Mouse (Mus musculus): ENCODE results near the gene Ptch2. TPM values are rescaled to one million over a fixed set of nuclear protein-coding genes. Genes with fewer than 3 reads are reported as not detected.

Ptch2 gene
- total RNA-seq, 2 experiments from 2014 or later = 1.5 to 2.7 TPM

DNA sequence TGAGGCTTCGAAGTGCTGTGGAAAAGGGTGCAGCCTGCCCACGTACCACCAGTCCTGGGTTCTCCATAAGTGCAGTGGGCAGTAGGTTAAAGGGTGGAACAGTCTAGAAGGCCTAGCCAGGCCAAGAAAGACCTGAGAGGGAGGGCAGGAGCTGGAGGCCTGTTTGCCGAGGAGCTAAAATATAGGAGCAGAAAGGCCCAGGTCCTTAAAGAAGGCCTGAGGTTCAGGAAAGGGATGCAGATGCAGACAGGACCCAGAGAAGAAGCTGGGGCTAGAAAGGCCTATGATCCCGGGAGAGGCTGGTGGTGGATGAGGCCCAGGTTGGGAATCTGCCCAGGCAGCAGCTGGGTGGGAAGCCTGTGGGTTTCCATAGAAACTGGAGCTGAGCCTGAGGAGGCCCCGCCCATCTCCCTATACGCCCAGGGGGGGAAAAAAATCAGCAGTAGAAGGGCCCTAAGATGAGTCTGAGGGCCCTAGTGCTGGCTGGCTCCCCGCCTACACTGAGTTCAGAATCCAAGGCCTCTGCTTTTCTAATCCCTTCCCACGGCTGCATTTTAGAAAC, 29.6 kb downstream of the Ptch2 start, which contains the start of gene Btbd19:
Btbd19 (minus strand) TSS at position 378 of the 562 bp plus-strand sequence.
- Histone ChIP-seq H3K4me3 (no peak within 1 kb of the TSS; the same call in 1 of the 2 replicates), H3K27ac (peak within 1 kb of the TSS; percentile 97)
- peak; percentile 79 to 85 for DNase-seq (ENCODE audit: low spot score in 2 of 2)
- no peak for TF ChIP-seq CTCF (conservative IDR thresholded peaks at IDR 0.05)

DNA sequence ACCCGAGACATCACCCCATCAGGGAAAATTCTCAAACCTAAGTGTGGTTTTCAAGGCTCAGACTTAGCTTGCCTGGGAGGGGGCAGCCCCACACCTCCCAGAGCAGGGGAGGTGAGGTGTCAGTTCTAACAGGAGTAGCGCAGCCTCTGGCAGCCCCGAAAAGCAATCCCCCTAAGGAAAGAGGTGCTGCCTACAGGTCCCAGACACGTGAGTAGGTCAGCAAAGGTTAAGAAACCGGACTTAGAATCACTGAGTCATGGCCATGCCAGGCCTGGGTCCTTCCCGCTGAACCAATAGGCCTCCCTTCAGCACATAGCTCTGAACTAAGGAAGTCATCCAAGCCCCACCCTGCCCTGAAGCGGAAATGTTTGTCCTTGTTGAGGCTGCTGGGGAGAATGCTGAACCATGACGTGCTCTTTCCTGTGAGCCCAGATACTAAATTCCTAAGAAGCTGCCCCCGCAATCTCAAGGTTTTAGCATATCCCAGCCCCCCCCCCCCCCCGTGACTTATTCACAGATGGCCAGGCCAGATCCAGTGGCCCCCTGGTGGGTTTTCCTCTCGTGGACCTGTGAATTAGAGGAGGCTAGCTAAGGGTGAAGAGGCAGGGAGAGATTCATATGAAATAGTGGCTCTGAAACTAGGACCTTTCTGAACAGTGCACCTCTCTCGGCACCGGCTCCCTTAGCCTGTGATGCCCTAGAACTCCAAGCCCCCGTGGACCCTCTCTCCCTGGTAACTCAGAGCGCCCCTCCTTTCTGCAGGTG, 30.2 kb downstream of the Ptch2 start:
- TF ChIP-seq CTCF (conservative IDR thresholded peaks at IDR 0.05) = no peak
- H3K27ac ChIP-seq = peak overlapping the region; percentile 97
- no peak for DNase-seq (ENCODE audit: low spot score in 2 of 2)
- no peak overlapping the region for H3K4me3 ChIP-seq

DNA sequence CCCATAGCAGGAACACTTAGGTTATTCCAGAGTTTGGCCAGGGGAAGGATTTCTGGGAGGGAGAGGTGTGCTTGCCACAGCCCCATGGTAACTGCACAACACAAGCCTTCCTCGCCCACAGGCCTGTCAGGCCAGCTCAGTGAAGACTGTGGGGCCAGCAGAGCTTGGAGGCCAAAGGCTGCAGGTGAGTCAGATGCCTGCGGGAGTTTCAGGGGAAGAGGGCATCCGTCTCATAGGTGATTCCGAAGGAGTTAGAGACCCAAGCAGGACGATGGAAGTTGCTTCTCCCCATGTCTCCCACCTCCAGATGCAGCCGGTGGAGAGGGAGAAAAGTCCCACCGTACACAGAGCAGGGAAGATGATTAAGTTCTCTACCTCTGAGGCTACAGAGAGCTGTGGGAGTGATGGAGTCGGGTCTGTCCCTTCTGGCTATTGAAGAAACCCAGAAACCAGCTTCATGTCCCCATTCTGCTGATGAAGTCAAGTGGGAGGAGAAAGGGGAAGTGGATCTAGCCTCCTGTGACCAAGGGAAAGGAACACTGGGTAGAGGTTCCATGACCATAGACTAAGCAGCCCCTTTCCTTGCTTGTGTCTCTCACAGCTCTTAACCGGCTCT, 30.9 kb downstream of the Ptch2 start, which contains the start of gene Tctex1d4:
Tctex1d4 (plus strand) TSS at position 120 of the 616 bp plus-strand sequence.
- no peak for TF ChIP-seq CTCF (conservative IDR thresholded peaks at IDR 0.05)
- DNase-seq (ENCODE audit: low spot score in 2 of 2) = no peak
- Histone ChIP-seq H3K4me3 (no peak within 1 kb of the TSS), H3K27ac (peak within 1 kb of the TSS; percentile 97)

DNA sequence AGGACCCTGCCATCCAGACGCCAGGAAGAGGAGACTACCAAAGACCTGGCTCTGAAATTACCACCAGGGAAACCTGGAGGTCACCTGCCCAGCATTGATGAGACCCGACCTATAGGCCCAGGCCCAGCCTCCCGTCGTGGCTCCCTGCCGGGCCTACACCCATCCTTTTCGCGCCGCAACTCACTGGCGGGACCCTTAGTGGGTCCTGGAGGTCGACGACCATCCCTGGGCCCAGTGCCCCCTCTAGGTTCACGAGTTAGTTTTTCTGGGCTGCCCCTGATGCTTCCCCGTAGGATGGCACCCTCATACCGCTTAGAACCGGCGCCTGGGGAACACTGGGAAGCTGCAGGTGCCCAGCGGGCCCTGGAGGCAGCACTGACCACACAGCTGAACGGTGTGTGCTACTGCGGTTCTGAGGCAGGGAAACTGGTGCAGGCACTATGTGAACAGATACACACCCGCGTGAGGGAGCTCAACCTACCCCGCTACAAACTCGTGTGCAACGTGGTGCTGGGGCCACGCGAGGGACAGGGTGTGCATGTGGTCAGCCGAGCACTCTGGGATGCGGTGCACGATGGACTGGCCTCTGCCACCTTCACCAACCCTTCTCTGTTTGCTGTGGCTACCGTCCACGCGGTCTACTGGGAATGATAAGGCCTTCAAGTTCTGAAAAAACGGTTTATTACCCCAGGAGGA, 32.3 kb downstream of the Ptch2 start:
- Histone ChIP-seq H3K27ac (no peak overlapping the region), H3K4me3 (no peak overlapping the region)
- no peak for DNase-seq (ENCODE audit: low spot score in 2 of 2)
- no peak for TF ChIP-seq CTCF (conservative IDR thresholded peaks at IDR 0.05)

DNA sequence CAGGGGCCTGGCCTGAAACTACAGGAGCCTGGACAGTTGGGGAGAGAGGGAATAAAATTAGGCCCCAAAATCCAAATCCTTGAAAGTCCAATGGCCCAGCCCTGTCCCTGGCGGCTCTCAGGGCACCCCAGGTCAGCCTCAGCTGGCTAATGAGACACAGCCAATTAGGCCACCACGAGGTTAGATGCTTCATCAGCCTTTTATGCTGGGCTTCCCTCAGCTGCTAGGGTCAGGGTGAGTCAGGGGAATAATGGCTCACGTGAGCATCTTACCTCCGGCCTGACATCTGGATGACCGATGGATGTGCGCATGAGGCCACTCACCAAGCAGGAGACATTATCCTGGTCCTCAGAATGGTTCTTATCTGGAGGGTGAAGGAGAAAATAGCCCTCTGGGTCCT, 34.9 kb downstream of the Ptch2 start:
- Histone ChIP-seq H3K27ac (no peak overlapping the region), H3K4me3 (no peak overlapping the region)
- DNase-seq (ENCODE audit: low spot score in 2 of 2) = no peak
- TF ChIP-seq CTCF (conservative IDR thresholded peaks at IDR 0.05) = no peak

DNA sequence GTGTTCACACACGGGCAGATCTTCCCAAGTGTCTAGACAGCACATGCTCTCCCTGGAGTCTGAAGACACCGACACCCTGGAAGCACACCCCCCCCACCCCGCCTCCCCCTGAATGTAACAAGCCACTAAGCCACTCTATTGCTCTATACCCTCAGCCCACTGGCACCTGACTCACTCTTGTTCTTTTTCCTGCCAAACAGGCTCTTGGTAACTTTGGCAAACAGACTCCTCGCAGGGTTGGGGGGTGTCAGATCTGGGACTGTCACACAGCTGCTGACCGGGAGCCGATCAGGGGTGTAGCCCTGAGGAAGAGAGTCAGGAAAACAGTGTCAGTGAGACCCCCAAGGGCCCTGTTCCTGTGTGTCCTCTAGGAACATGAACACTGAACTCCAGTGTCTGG, 35.3 kb downstream of the Ptch2 start:
- TF ChIP-seq CTCF (conservative IDR thresholded peaks at IDR 0.05) = no peak
- no peak for DNase-seq (ENCODE audit: low spot score in 2 of 2)
- H3K4me3 ChIP-seq = no peak overlapping the region
- peak overlapping the region; percentile 37; the same call in 1 of the 2 replicates for H3K27ac ChIP-seq

DNA sequence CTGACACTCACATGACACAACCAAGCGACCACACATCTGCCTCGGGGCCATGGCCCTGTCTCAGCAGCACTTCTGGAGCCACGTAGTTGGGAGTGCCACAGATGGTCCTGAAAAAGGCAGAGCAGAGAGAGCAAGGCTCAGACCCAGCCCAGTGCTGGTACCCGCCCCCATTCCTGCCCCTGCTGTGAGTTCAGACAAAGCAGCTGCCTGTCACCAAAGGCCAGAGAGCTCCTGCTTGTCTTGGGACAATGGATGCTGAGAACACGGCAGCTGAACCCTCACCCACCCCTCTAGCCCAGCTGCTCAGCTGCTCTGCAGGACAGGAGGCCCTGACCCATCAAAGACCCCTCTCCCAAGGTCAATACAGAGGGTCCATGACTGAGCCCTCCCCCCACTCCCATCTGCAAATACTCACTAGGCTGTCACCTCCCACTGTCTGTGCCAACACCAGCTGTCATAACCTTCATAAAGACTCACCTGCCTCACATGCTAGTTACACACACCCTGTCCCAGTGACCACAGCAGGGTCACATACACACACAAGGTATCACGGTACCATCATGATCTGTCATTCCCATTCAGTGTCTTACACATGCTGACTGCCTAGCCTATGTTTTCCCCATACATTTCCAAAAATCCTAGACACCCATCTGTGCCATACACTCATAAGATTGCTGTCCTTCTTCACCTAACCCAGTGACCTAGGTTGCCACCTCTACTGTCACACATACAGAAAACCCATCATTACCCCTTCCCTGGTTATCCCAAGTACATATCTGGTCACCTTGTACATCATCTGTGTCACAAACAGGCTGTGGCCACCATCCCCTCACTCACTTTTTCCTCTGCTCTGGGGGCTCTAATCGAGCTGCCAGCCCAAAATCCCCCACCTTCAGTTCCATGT, 36.3 kb downstream of the Ptch2 start:
- peak overlapping the region; percentile 89 for H3K4me3 ChIP-seq
- TF ChIP-seq CTCF (conservative IDR thresholded peaks at IDR 0.05) = no peak
- peak overlapping the region; percentile 6; the same call in 1 of the 2 replicates for H3K27ac ChIP-seq
- DNase-seq (ENCODE audit: low spot score in 2 of 2) = no peak

DNA sequence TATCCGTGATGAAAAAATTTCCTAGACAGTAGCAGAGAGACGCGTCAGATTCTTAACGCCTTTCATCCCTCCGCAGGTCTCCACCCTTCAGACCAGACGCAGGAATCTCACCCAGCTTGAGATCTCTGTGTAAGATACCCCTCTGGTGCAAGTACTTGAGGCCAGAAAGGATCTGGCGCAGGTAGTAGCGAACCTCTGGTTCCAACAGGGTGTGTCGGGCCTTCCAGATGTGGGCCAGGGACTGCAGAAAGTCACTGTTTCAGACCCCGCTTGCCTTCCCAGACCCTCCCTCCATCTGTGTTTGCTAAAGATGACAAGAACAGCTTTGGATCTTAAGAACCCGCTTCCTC, 36.9 kb downstream of the Ptch2 start:
- peak overlapping the region; percentile 89 for H3K4me3 ChIP-seq
- peak overlapping the region; percentile 6; the same call in 1 of the 2 replicates for H3K27ac ChIP-seq
- TF ChIP-seq CTCF (conservative IDR thresholded peaks at IDR 0.05) = no peak
- no peak for DNase-seq (ENCODE audit: low spot score in 2 of 2)

DNA sequence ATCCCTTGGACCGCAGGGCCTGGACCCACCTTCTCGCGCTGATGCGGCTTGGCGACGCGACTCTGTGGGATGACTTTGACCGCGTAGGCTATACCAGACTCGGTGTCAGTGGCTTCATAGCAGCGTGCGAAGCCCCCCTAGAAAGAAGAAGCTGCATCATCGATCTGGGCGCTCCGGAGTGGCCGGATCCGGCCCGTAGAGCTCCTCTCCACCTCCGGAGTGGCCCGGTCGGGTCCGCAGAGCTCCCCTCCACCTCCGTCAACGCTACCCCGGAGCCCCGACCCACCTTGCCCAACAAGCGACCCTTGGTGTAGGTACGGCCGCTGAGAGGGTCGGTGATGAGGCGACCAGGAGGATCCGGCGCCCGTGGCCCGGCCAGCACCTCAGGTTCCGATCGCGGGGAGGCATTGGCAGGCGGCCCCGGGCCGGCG, 37.5 kb downstream of the Ptch2 start:
- H3K4me3 ChIP-seq = peak overlapping the region; percentile 89
- TF ChIP-seq CTCF (conservative IDR thresholded peaks at IDR 0.05) = no peak
- no peak for DNase-seq (ENCODE audit: low spot score in 2 of 2)
- peak overlapping the region; percentile 86 for H3K27ac ChIP-seq

DNA sequence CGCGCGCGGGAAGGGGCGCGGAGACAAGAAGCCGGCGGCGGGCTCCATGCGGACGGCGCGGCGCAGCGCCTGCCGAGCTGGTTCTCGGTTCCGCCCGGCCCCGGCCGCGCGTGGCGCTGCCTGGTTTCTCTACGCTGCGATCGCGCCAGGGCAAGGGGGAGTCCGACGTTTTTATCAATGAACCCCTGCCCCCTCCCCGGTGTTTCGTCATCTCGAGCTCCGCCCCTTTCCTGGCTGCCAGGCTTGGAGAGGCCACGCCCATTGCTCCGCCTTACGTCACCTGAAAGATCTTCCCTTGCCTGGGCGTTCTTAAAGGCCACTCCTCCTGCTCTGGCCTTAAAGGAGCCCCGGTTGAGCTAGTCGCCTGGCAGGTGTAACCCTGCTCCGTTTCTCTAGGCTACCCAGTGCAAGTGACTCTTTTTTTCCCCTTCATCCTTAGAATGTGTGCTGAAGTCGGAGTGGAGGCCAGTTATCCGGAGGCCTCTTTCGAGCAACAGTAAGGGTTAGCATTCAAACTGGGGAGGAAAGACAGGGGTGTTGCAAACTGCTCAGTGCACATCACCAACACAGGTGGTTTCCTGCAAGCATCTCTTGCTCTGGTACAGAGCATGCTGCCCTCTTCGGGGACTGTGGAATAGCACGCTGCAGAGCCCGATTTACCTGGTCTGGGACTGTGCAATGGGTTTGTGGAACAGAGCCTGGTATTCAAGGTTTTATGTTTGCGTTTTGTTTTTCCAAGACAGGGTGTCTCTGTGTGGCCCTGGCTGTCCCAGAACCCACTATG, 38.1 kb downstream of the Ptch2 start, which contains the start of gene Plk3:
Plk3 (minus strand) TSS at position 147 of the 784 bp plus-strand sequence.
- Histone ChIP-seq H3K27ac (peak within 1 kb of the TSS; percentile 86), H3K4me3 (peak within 1 kb of the TSS; percentile 89)
- DNase-seq (ENCODE audit: low spot score in 2 of 2) = peak; percentile 97 to 98
- TF ChIP-seq CTCF (conservative IDR thresholded peaks at IDR 0.05) = 0 out of 2 replicates have a peak, but pooled peaks have one; percentile 22

DNA sequence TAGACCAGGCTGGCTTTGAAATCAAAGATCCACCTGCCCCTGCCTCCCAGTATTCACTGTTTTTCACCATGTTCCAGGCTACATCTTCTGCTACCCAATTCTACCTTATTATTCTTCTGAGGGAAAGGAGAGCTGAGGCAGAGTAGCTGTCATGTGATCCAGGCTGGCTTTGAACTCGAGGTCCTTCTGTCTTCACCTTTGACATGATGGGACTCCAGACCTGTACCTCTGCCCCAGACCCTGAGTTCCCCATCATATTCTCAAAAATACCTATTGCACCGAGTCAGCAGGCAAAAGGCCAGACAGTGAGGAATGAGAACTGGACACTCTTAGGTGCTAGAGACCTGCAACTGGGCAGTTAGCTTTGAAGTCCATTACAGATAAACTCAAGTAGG, 38.7 kb downstream of the Ptch2 start:
- no peak overlapping the region; the same call in 1 of the 2 replicates for H3K4me3 ChIP-seq
- DNase-seq (ENCODE audit: low spot score in 2 of 2) = no peak
- TF ChIP-seq CTCF (conservative IDR thresholded peaks at IDR 0.05) = no peak
- H3K27ac ChIP-seq = no peak overlapping the region
